Mouse (Mus musculus): ENCODE data around the gene Pi4ka. TPM values are rescaled to one million over a fixed set of nuclear protein-coding genes. Genes with fewer than 3 reads are reported as not detected.
A peak's percentile ranks its signal among the peaks of the same experiment; 100 is the strongest.
"Not testable (repeated sequence)": the region's sequence is repeated elsewhere in the genome, so short reads cannot be mapped to it uniquely, and the experiment has no call there.

Gene Pi4ka
- polyA plus RNA-seq, 1 experiment from 2014 or later: 56.1 TPM

GRCm38 (mm10) chr16:17239409-17239808 is 166.7 kb downstream of the Pi4ka start:
- H3K4me2 ChIP-seq: no peak overlapping the region
- no peaks in the 10 kb centered on the region for H3K9me3 ChIP-seq
- peaks cover 62% of the 10 kb centered on the region for H3K4me1 ChIP-seq (replicated peaks)
- H3K27me3 ChIP-seq: no peaks in the 10 kb centered on the region
- H3K36me3 ChIP-seq: no peaks in the 10 kb centered on the region
- no peak overlapping the region for H3K4me3 ChIP-seq
- ATAC-seq (ENCODE audit: low read depth): no peak
- WGBS: 85% methylated on average over 2 of the region's 2 CpGs
- no peak overlapping the region for H3K9ac ChIP-seq
- no peak overlapping the region for H3K27ac ChIP-seq (replicated peaks)

DNA sequence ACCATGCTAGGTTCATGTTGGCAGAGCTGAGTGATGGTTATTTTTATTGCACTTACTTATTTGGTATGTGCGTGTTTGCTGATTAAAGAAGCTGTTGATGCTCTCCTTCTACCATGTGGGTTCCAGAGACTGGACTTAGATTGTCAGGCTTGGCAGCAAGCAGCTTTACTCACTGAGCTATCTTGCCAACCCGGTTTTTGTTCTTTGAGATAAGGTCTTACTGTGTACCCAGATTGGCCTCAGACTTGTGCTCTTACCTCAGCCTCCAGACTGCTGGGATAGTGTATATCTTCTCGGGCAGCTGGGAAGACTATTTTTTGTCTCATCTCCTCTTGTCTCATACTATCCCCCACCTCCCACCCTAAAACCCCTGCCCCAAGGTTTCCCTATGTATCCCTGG is 168.5 kb downstream of the Pi4ka start:
- H3K4me3 ChIP-seq: no peak overlapping the region
- peaks cover 64% of the 10 kb centered on the region for H3K4me1 ChIP-seq (replicated peaks)
- no peaks in the 10 kb centered on the region for H3K27me3 ChIP-seq
- no peak overlapping the region for H3K27ac ChIP-seq (replicated peaks)
- H3K4me2 ChIP-seq: no peak overlapping the region
- no peak overlapping the region for H3K9ac ChIP-seq
- H3K9me3 ChIP-seq: no peaks in the 10 kb centered on the region
- WGBS: 93% methylated on average over 3 of the region's 3 CpGs
- ATAC-seq (ENCODE audit: low read depth): no peak
- no peaks in the 10 kb centered on the region for H3K36me3 ChIP-seq

DNA sequence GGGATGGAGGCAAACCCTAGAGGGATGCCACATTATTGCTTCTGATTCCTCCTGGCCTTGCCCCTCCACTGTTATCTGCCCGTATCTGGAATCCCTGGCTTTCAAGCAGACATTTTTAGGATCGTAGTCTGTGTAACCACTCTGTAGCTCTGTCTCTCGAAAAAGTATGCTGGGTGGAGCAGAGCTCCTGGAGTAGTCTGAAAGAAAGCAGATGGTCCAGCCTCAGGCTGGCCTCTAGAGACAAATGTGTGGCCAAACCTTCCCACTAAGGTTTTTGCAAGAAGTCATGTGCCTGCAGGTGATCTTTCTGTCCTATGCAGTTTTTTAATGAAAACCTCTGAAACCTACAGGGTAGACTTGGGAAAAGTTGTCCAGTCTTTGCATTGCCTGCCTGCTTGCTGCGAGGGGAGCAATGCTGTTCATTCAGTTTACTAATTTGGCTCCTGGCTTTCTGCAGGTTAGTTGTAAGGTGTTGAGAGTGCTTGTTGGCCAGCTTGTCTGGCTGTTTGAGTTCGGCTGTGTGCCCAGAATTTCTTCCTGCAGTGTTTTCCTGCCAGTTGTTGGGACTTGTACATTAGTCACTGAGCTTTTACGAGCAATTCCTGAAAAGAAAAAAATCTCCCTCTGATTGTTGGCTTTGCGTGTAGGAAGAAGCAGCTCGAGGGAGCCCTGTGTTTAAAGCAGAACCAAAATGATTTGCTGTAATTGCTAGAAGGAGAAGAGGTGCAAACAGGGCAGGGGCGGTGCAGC is 171.0 kb downstream of the Pi4ka start:
- H3K4me2 ChIP-seq: peak overlapping the region; percentile 75
- 45% methylated on average over 9 of the region's 9 CpGs for WGBS
- no peak for ATAC-seq (ENCODE audit: low read depth)
- no peaks in the 10 kb centered on the region for H3K9me3 ChIP-seq
- peak overlapping the region; percentile 96 for H3K27ac ChIP-seq (replicated peaks)
- H3K27me3 ChIP-seq: no peaks in the 10 kb centered on the region
- H3K36me3 ChIP-seq: no peaks in the 10 kb centered on the region
- peaks cover 57% of the 10 kb centered on the region for H3K4me1 ChIP-seq (replicated peaks)
- peak overlapping the region; percentile 90 for H3K9ac ChIP-seq
- H3K4me3 ChIP-seq: peak overlapping the region; percentile 82

DNA sequence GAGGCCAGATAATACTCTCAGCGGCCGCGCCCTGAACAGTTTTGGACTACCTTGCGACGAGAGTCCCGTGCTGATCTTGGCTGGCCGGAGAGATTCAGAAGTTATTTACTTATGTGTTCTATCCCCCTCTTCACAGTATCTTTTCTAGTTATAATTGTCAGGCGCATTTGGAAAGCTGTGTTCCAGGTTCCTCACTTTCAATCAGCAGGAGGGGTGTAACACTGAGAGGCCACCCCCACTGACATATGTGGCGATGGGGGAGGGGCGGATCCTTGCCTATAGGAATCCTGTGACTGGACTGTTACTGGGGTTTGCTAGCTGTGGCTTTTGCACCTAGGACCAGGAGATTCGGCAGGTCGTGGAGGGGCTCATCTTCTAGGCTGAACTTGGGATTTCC is 171.6 kb downstream of the Pi4ka start:
- Histone ChIP-seq H3K27ac (replicated peaks) (peak overlapping the region; percentile 96), H3K4me3 (peak overlapping the region; percentile 82), H3K27me3 (no peaks in the 10 kb centered on the region), H3K9ac (peak overlapping the region; percentile 90), H3K9me3 (no peaks in the 10 kb centered on the region), H3K4me1 (replicated peaks) (peaks cover 54% of the 10 kb centered on the region), H3K4me2 (peak overlapping the region; percentile 75), H3K36me3 (no peaks in the 10 kb centered on the region)
- ATAC-seq (ENCODE audit: low read depth): no peak; the same call in 1 of the 2 replicates
- 3% methylated on average over 12 of the region's 12 CpGs for WGBS

GRCm38 (mm10) chr16:17233702-17234498 is 172.2 kb downstream of the Pi4ka start:
- peak overlapping the region; percentile 75 for H3K4me2 ChIP-seq
- no peaks in the 10 kb centered on the region for H3K27me3 ChIP-seq
- peak overlapping the region; percentile 90 for H3K9ac ChIP-seq
- H3K4me1 ChIP-seq (replicated peaks): peaks cover 48% of the 10 kb centered on the region
- under 1% methylated on average over 54 of the region's 62 CpGs for WGBS
- H3K4me3 ChIP-seq: peak overlapping the region; percentile 82
- H3K27ac ChIP-seq (replicated peaks): peak overlapping the region; percentile 96
- peak; percentile 80 for ATAC-seq (ENCODE audit: low read depth)
- no peaks in the 10 kb centered on the region for H3K9me3 ChIP-seq
- H3K36me3 ChIP-seq: no peaks in the 10 kb centered on the region

DNA sequence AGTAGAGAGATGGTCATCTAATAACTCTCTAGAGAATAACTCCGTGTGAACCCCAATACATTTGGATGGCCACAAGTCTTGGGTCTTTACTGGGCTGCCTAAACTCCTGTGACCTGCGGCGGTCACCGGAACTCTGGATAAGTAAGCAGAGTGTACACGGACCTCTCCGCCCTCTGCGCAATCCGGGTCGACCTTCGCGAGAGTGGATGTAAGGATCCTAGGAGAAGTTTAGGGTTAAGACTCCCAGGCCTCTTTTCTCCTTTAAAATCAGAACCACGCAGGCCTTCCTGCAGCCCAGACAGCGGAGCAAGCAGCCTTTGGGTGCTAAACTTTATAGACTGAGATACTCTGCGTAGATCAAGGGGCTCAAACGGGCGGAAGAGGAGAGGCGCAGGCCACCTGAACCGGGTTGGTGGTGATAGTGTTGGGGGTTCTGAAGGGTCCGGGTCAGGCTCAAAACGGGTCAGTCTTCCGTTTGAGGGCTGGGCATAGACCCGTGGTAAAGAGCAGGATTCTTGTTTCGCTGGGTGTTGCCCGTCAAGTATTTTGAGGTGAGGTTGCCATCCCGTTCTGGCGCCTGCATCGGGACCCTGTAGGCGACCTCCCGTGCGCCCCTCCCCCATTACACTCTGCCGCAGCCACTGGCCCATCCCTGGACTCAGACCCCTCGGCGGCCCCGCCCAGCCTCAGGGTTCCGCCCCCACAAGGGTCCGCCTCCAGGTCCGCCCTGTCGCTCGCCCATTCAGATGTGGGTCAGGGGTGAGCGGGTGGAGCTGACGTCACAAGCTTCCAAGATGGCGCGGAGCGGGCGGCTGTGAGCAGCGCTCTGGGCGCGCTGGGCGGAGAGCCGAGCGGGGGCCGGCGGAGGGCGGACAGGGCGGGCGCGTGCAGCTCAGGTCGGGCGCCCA is 173.1 kb downstream of the Pi4ka start, which contains the start of gene Hic2:
Hic2 (plus strand) TSS at position 779 of the 908 bp plus-strand sequence.
- ATAC-seq (ENCODE audit: low read depth): peak; percentile 95
- Histone ChIP-seq H3K4me3 (peak within 1 kb of the TSS; percentile 82), H3K4me2 (peak within 1 kb of the TSS; percentile 75), H3K4me1 (replicated peaks) (peaks cover 40% of the 10 kb centered on the region), H3K9me3 (no peaks in the 10 kb centered on the region), H3K9ac (peak within 1 kb of the TSS; percentile 90), H3K27me3 (no peaks in the 10 kb centered on the region), H3K27ac (replicated peaks) (peak within 1 kb of the TSS; percentile 96), H3K36me3 (no peaks in the 10 kb centered on the region)
- 1% methylated on average over 59 of the region's 59 CpGs for WGBS

DNA sequence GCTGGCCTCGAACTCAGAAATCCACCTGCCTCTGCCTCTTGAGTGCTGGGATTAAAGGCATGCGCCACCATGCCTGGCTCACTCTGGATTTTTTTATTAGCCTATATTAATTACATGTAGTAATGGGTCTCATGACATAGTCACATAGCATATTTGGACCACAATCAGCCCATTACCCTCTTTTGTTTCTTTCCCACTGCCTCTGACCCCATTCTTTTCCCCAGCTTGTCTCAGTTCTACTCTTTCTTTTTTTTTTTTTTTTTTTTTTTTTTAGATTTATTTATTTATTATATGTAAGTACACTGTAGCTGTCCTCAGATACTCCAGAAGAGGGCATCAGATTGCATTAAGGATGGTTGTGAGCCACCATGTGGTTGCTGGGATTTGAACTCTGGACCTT is 174.6 kb downstream of the Pi4ka start:
- peaks cover 28% of the 10 kb centered on the region for H3K4me1 ChIP-seq (replicated peaks)
- H3K36me3 ChIP-seq; H3K4me3 ChIP-seq; H3K4me2 ChIP-seq; ATAC-seq (ENCODE audit: low read depth); H3K27me3 ChIP-seq; H3K9ac ChIP-seq; H3K27ac ChIP-seq (replicated peaks); H3K9me3 ChIP-seq: not testable (repeated sequence)
- WGBS: 94% methylated on average over 2 of the region's 2 CpGs

Other genes with a start within 250 kb of the Pi4ka start
- 326 and 357 TPM in 2 replicates for gene Ube2l3, start 203.7 kb downstream of the Pi4ka start, polyA plus RNA-seq (2015; fragmentation: Nextera tagmentation; extraction: Ambion mirVana)
- 1.5 TPM in 2 replicates for gene Rimbp3, start 197.7 kb downstream of the Pi4ka start, polyA plus RNA-seq (2015; fragmentation: Nextera tagmentation; extraction: Ambion mirVana)
- 7.8 and 8.2 TPM in 2 replicates for gene Hic2, start 172.7 kb downstream of the Pi4ka start, polyA plus RNA-seq (2015; fragmentation: Nextera tagmentation; extraction: Ambion mirVana)
- gene Tmem191c, start 130.2 kb downstream of the Pi4ka start, polyA plus RNA-seq (2015; fragmentation: Nextera tagmentation; extraction: Ambion mirVana): 31.9 and 35.1 TPM in 2 replicates
- 0.76 and 0.88 TPM in 2 replicates for gene Serpind1, start 74.9 kb downstream of the Pi4ka start, polyA plus RNA-seq (2015; fragmentation: Nextera tagmentation; extraction: Ambion mirVana)
- gene Snap29, start 328 bp downstream of the Pi4ka start, polyA plus RNA-seq (2015; fragmentation: Nextera tagmentation; extraction: Ambion mirVana): 22.3 and 22.5 TPM in 2 replicates
- gene Crkl, start 45.7 kb upstream of the Pi4ka start, polyA plus RNA-seq (2015; fragmentation: Nextera tagmentation; extraction: Ambion mirVana): 84.5 and 88.0 TPM in 2 replicates
- 2.4 and 2.6 TPM in 2 replicates for gene Aifm3, start 83.3 kb upstream of the Pi4ka start, polyA plus RNA-seq (2015; fragmentation: Nextera tagmentation; extraction: Ambion mirVana)
- gene Lztr1, start 102.4 kb upstream of the Pi4ka start, polyA plus RNA-seq (2015; fragmentation: Nextera tagmentation; extraction: Ambion mirVana): 108 and 134 TPM in 2 replicates
- 67.8 and 69.9 TPM in 2 replicates for gene Thap7, start 124.8 kb upstream of the Pi4ka start, polyA plus RNA-seq (2015; fragmentation: Nextera tagmentation; extraction: Ambion mirVana)
- 0.35 and 0.56 TPM in 2 replicates for gene Lrrc74b, start 154.9 kb upstream of the Pi4ka start, polyA plus RNA-seq (2015; fragmentation: Nextera tagmentation; extraction: Ambion mirVana)
- gene P2rx6, start 155.6 kb upstream of the Pi4ka start, polyA plus RNA-seq (2015; fragmentation: Nextera tagmentation; extraction: Ambion mirVana): 1.2 and 1.6 TPM in 2 replicates
- 16.4 and 20.1 TPM in 2 replicates for gene Slc7a4, start 176.9 kb upstream of the Pi4ka start, polyA plus RNA-seq (2015; fragmentation: Nextera tagmentation; extraction: Ambion mirVana)
- gene Smpd4, start 213.0 kb upstream of the Pi4ka start, polyA plus RNA-seq (2015; fragmentation: Nextera tagmentation; extraction: Ambion mirVana): 23.3 and 23.4 TPM in 2 replicates
- 8.2 and 10.0 TPM in 2 replicates for gene Ccdc74a, start 240.2 kb upstream of the Pi4ka start, polyA plus RNA-seq (2015; fragmentation: Nextera tagmentation; extraction: Ambion mirVana)

Measured in neural tube, embryonic 13.5 days (tissue).